Mouse (Mus musculus) spleen, adult 2 months (tissue): Measurements from ENCODE around the gene Foxc2.

ENCODE experiments used
- CTCF ChIP-seq: fragments of 200-500 bp; IDR thresholded peaks from 2 replicates; pipeline ENCODE4 v1.5.1; 2011; ENCODE audit warnings: mild to moderate bottlenecking, inconsistent platforms; ENCODE audit not compliant: insufficient read depth, insufficient read length, insufficient replicate concordance; ENCODE audit errors: extremely low read depth
- POLR2A ChIP-seq: fragments of 200-500 bp; IDR thresholded peaks from 2 replicates; pipeline ENCODE4 v1.6.1; 2011; ENCODE audit warnings: low read depth, low read length, inconsistent platforms

GRCm38 (mm10) chr8:121126694-121127093 is 10.7 kb downstream of the Foxc2 start:
- TF ChIP-seq CTCF (no peak), POLR2A (no peak)
